In genomic region chr7:137147101-137147500, GRCm38 (mm10) we compare ENCODE assay signal across 20 mouse cellular contexts.
DNase-seq lines count a peak whose midpoint lies in the region; ATAC-seq lines count a peak whose summit lies in the region.
"Had no signal": no experiment of that assay in that cellular context is flagged by ENCODE, and none has a peak within 500 bp of the region (broad histone marks: within the 10 kb centered on the region; RNA-seq: fewer than 3 reads in every experiment).

No protein-coding gene starts in this region.

- no peaks in the 10 kb centered on the region for H3K9me3 ChIP-seq in hindbrain, embryonic 15.5 days
- 0 out of 2 replicates have a peak, but pooled peaks cover 3% of the 10 kb centered on the region for H3K9me3 ChIP-seq in hindbrain, embryonic 10.5 days
- H3K9me3 ChIP-seq in limb, embryonic 10.5 days (replicated peaks), result no peaks in the 10 kb centered on the region; the same call in 1 of the 2 replicates

- ATAC-seq in hindbrain, embryonic 15.5 days (ENCODE audit: low FRiP score, low read depth), result peak; percentile 82; the same call in 1 of the 2 replicates
- ATAC-seq: inflammation-experienced regulatory T-cells, adult 6 months; liver, postnatal 0 days had no signal

- no peak overlapping the region for H3K9ac ChIP-seq in hindbrain, embryonic 15.5 days
- H3K9ac ChIP-seq: liver, postnatal 0 days had no signal

- H3K36me3 ChIP-seq in hindbrain, embryonic 15.5 days, result no peaks in the 10 kb centered on the region
- no peaks in the 10 kb centered on the region for H3K36me3 ChIP-seq in hindbrain, embryonic 10.5 days
- H3K36me3 ChIP-seq in limb, embryonic 10.5 days, result no peaks in the 10 kb centered on the region

- peak; percentile 64 to 71 for DNase-seq in cerebellum, postnatal 14 days
- DNase-seq in cerebellum, postnatal 36 days, result no peak
- no peak for DNase-seq in hindbrain, embryonic 10.5 days (ENCODE audit: low spot score)
- peak; percentile 38 for DNase-seq in brain, adult 2 months (ENCODE audit: low read depth, low spot score)
- DNase-seq in limb, embryonic 10.5 days (ENCODE audit: low spot score), result peak; percentile 57
- no peak for DNase-seq in gastrocnemius, postnatal 4 days (ENCODE audit: low spot score in 2 of 2)
- DNase-seq in spleen, postnatal 36 days (ENCODE audit: low spot score in 2 of 2), result no peak
- DNase-seq: gastrocnemius, postnatal 36 days; heart, postnatal 14 days; kidney, adult 8-10 months; kidney, postnatal 36 days; liver; liver, postnatal 0 days; lung, postnatal 14 days; retina, postnatal 1 day; right cerebral cortex, postnatal 4 days; thymus, postnatal 36 days had no signal

- peaks cover 28% of the 10 kb centered on the region for H3K4me1 ChIP-seq in hindbrain, embryonic 15.5 days (replicated peaks)
- peaks cover 22% of the 10 kb centered on the region for H3K4me1 ChIP-seq in hindbrain, embryonic 10.5 days (replicated peaks)
- H3K4me1 ChIP-seq in limb, embryonic 10.5 days, result peaks cover 62% of the 10 kb centered on the region

- WGBS in hindbrain, embryonic 15.5 days, result 51% methylated on average over 12 of the region's 12 CpGs
- 90% methylated on average over 12 of the region's 12 CpGs for WGBS in hindbrain, embryonic 10.5 days
- 37% methylated on average over 12 of the region's 12 CpGs for WGBS in limb, embryonic 10.5 days

- no peaks in the 10 kb centered on the region for H3K27me3 ChIP-seq in hindbrain, embryonic 15.5 days
- 0 out of 2 replicates have a peak, but pooled peaks cover under 1% of the 10 kb centered on the region for H3K27me3 ChIP-seq in hindbrain, embryonic 10.5 days (ENCODE audit: insufficient read depth, poor library complexity, severe bottlenecking)
- H3K27me3 ChIP-seq in limb, embryonic 10.5 days (ENCODE audit: low read depth, poor library complexity, severe bottlenecking), result peaks cover 40% of the 10 kb centered on the region; the same call in 1 of the 2 replicates

- no peak overlapping the region for H3K4me3 ChIP-seq in hindbrain, embryonic 15.5 days
- no peak overlapping the region for H3K4me3 ChIP-seq in hindbrain, embryonic 10.5 days
- H3K4me3 ChIP-seq in limb, embryonic 10.5 days, result no peak overlapping the region

- H3K27ac ChIP-seq in hindbrain, embryonic 15.5 days (replicated peaks), result no peak overlapping the region
- no peak overlapping the region for H3K27ac ChIP-seq in hindbrain, embryonic 10.5 days
- H3K27ac ChIP-seq in limb, embryonic 10.5 days, result no peak overlapping the region

- H3K4me2 ChIP-seq in hindbrain, embryonic 15.5 days, result no peak overlapping the region
- H3K4me2 ChIP-seq: heart, embryonic 11.5 days had no signal

Comparison
In these comparisons a context has a peak if more than half of its experiments do, and no peak if none do; other contexts are left out.
1. DNase-seq: peak in cerebellum, postnatal 14 days (2 of 2), brain, adult 2 months (single experiment) and limb, embryonic 10.5 days (single experiment); none in cerebellum, postnatal 36 days (0 of 2), hindbrain, embryonic 10.5 days (single experiment), gastrocnemius, postnatal 4 days (0 of 2) and spleen, postnatal 36 days (0 of 2).